Mouse (Mus musculus): Measurements from ENCODE around the gene Zfp871. TPM values are rescaled to one million over a fixed set of nuclear protein-coding genes. Genes with fewer than 3 reads are reported as not detected.

Zfp871 gene
- polyA plus RNA-seq (2012; rRNA removed) = 7.4 and 8.0 TPM in 2 replicates
- polyA plus RNA-seq (2014; fragmentation: Nextera tagmentation; extraction: Ambion mirVana) = 9.4 and 10.6 TPM in 2 replicates

GRCm38 (mm10) chr17:32788094-32788559 lies at the start of gene Zfp871:
Gene Zfp871 (minus strand): TSS chr17:32788287.
- Histone ChIP-seq H3K4me2 (ENCODE audit: low read depth) (peak within 1 kb of the TSS; percentile 82), H3K4me3 (ENCODE audit: insufficient read depth in 1 of 2, low read depth in 2 of 2, low read length in 2 of 2) (peak within 1 kb of the TSS; percentile 90 to 96), H3K4me1 (replicated peaks; ENCODE audit: control insufficient read depth in 2 of 2, insufficient read depth in 2 of 2, low read length in 1 of 2) (peaks cover 11 to 14% of the 10 kb centered on the region in 2 experiments), H3K27ac (peak within 1 kb of the TSS; percentile 82), H3K9ac (replicated peaks) (peak within 1 kb of the TSS; percentile 91), H3K27me3 (ENCODE audit: control insufficient read depth, insufficient read depth, low read length) (no peaks in the 10 kb centered on the region), H3K36me3 (replicated peaks; ENCODE audit: control insufficient read depth, insufficient read depth, low read depth) (peaks cover 30% of the 10 kb centered on the region), H3K9me3 (ENCODE audit: control insufficient read depth, low read length) (no peaks in the 10 kb centered on the region)
- no peak for TF ChIP-seq EP300 (IDR thresholded peaks at IDR 0.05; ENCODE audit: low read depth)
- TF ChIP-seq CTCF (IDR thresholded peaks at IDR 0.05; ENCODE audit: low read depth) = no peak
- under 1% methylated on average over 22 of the region's 22 CpGs for WGBS (ENCODE audit: insufficient replicate concordance)
- ATAC-seq (ENCODE audit: insufficient read depth) = peak; percentile 96
- DNase-seq (ENCODE audit: low read depth in 3 of 3, low spot score in 3 of 3) = peak; percentile 88 to 90 (median 88)

GRCm38 (mm10) chr17:32830418-32830782 lies 42.3 kb upstream of the Zfp871 start:
- ATAC-seq (ENCODE audit: insufficient read depth) (no peak), DNase-seq (ENCODE audit: low read depth in 3 of 3, low spot score in 3 of 3) (no peak)
- Histone ChIP-seq H3K4me2 (ENCODE audit: low read depth) (peak overlapping the region; percentile 72), H3K4me3 (ENCODE audit: insufficient read depth in 1 of 2, low read depth in 2 of 2, low read length in 2 of 2) (peak overlapping the region; percentile 74 to 91; a peak in 3 of 4 replicates), H3K36me3 (replicated peaks; ENCODE audit: control insufficient read depth, insufficient read depth, low read depth) (no peaks in the 10 kb centered on the region), H3K27me3 (ENCODE audit: control insufficient read depth, insufficient read depth, low read length) (no peaks in the 10 kb centered on the region), H3K9me3 (ENCODE audit: control insufficient read depth, low read length) (no peaks in the 10 kb centered on the region), H3K27ac (no peak overlapping the region), H3K9ac (replicated peaks) (no peak overlapping the region), H3K4me1 (replicated peaks; ENCODE audit: control insufficient read depth in 2 of 2, insufficient read depth in 2 of 2, low read length in 1 of 2) (peaks cover 4 to 7% of the 10 kb centered on the region in 2 experiments; a peak in 3 of 4 replicates)
- 31% methylated on average over 3 of the region's 3 CpGs for WGBS (ENCODE audit: insufficient replicate concordance)
- TF ChIP-seq EP300 (IDR thresholded peaks at IDR 0.05; ENCODE audit: low read depth) (no peak), CTCF (IDR thresholded peaks at IDR 0.05; ENCODE audit: low read depth) (no peak)

- peak within 1 kb of the TSS; percentile 65 for H3K9ac ChIP-seq (replicated peaks)
- ATAC-seq (ENCODE audit: insufficient read depth) (peak; percentile 85), DNase-seq (ENCODE audit: low read depth in 3 of 3, low spot score in 3 of 3) (peak; percentile 62 to 64 (median 63))
- no peaks in the 10 kb centered on the region for H3K27me3 ChIP-seq (ENCODE audit: control insufficient read depth, insufficient read depth, low read length)
- H3K4me3 ChIP-seq (ENCODE audit: insufficient read depth in 1 of 2, low read depth in 2 of 2, low read length in 2 of 2) = peak within 1 kb of the TSS; percentile 74 to 91
- no peaks in the 10 kb centered on the region for H3K36me3 ChIP-seq (replicated peaks; ENCODE audit: control insufficient read depth, insufficient read depth, low read depth)
- 1% methylated on average over 35 of the region's 35 CpGs for WGBS (ENCODE audit: insufficient replicate concordance)
- H3K4me2 ChIP-seq (ENCODE audit: low read depth) = peak within 1 kb of the TSS; percentile 72
- H3K9me3 ChIP-seq (ENCODE audit: control insufficient read depth, low read length) = no peaks in the 10 kb centered on the region
- H3K27ac ChIP-seq = no peak within 1 kb of the TSS
- H3K4me1 ChIP-seq (replicated peaks; ENCODE audit: control insufficient read depth in 2 of 2, insufficient read depth in 2 of 2, low read length in 1 of 2) = peaks cover 4 to 7% of the 10 kb centered on the region in 2 experiments; a peak in 3 of 4 replicates
- no peak for TF ChIP-seq EP300 (IDR thresholded peaks at IDR 0.05; ENCODE audit: low read depth)
- TF ChIP-seq CTCF (IDR thresholded peaks at IDR 0.05; ENCODE audit: low read depth) = no peak
Measured at GRCm38 (mm10) chr17:32829540-32830417, 41.7 kb upstream of the Zfp871 start, which contains the start of gene Zfp799. Gene Zfp799 (minus strand): TSS chr17:32830261.

GRCm38 (mm10) chr17:32816074-32816784 lies 28.1 kb upstream of the Zfp871 start:
- Histone ChIP-seq H3K27ac (no peak overlapping the region), H3K9ac (replicated peaks) (no peak overlapping the region), H3K4me3 (ENCODE audit: insufficient read depth in 1 of 2, low read depth in 2 of 2, low read length in 2 of 2) (no peak overlapping the region), H3K4me2 (ENCODE audit: low read depth) (no peak overlapping the region), H3K36me3 (replicated peaks; ENCODE audit: control insufficient read depth, insufficient read depth, low read depth) (peaks cover 14% of the 10 kb centered on the region), H3K27me3 (ENCODE audit: control insufficient read depth, insufficient read depth, low read length) (no peaks in the 10 kb centered on the region), H3K4me1 (replicated peaks; ENCODE audit: control insufficient read depth in 2 of 2, insufficient read depth in 2 of 2, low read length in 1 of 2) (no peaks in the 10 kb centered on the region), H3K9me3 (ENCODE audit: control insufficient read depth, low read length) (no peaks in the 10 kb centered on the region)
- 92% methylated on average over 1 of the region's 1 CpGs for WGBS (ENCODE audit: insufficient replicate concordance)
- TF ChIP-seq EP300 (IDR thresholded peaks at IDR 0.05; ENCODE audit: low read depth) = no peak
- no peak for TF ChIP-seq CTCF (IDR thresholded peaks at IDR 0.05; ENCODE audit: low read depth)
- ATAC-seq (ENCODE audit: insufficient read depth) (no peak), DNase-seq (ENCODE audit: low read depth in 3 of 3, low spot score in 3 of 3) (no peak)

All from liver, embryonic 14.5 days (tissue).